Mouse (Mus musculus) forebrain, embryonic 11.5 days (tissue): ENCODE data around the gene Bnc2. TPM values are rescaled to one million over a fixed set of nuclear protein-coding genes. Genes with fewer than 3 reads are reported as not detected.

ENCODE experiments used
- ATAC-seq: fragments of 200-750 bp; cut with Nextera tagmentation; replicated peaks from 2 replicates; pipeline ENCODE4 v1.8.0; 2017; ENCODE audit warnings: moderate TSS enrichment; ENCODE audit not compliant: low FRiP score
- DNase-seq: peaks from one replicate; pipeline ENCODE4 v3.0.0-alpha.2; 2017; ENCODE audit warnings: low spot score
- H3K27ac ChIP-seq: fragments of 300-500 bp; sonication (generic); 2 replicates; pipeline ENCODE4 v1.5.1; 2014; ENCODE audit warnings: low read depth, low read length
- H3K27me3 ChIP-seq: fragments of 300-500 bp; sonication (generic); 2 replicates; pipeline ENCODE4 v1.6.1; 2014; ENCODE audit warnings: mild to moderate bottlenecking, low read length, mixed read lengths; ENCODE audit not compliant: control insufficient read depth, insufficient read depth
- H3K36me3 ChIP-seq: fragments of 300-500 bp; sonication (generic); 2 replicates; pipeline ENCODE4 v1.6.1; 2014; ENCODE audit warnings: mild to moderate bottlenecking, low read length, moderate library complexity, mixed read lengths; ENCODE audit not compliant: control insufficient read depth, insufficient read depth
- H3K4me1 ChIP-seq: fragments of 300-500 bp; sonication (generic); replicated peaks from 2 replicates; pipeline ENCODE4 v1.6.1; 2014; ENCODE audit warnings: low read length, mixed read lengths; ENCODE audit not compliant: control insufficient read depth, insufficient read depth
- H3K4me2 ChIP-seq: fragments of 300-500 bp; sonication (generic); 2 replicates; pipeline ENCODE4 v1.6.1; 2014; ENCODE audit warnings: low read depth, mild to moderate bottlenecking, low read length, moderate library complexity, mixed read lengths; ENCODE audit not compliant: severe bottlenecking
- H3K4me3 ChIP-seq: fragments of 300-500 bp; sonication (generic); 2 replicates; pipeline ENCODE4 v1.5.1; 2014; ENCODE audit warnings: low read depth, low read length
- H3K9ac ChIP-seq: fragments of 300-500 bp; sonication (generic); 2 replicates; pipeline ENCODE4 v1.6.1; 2014; ENCODE audit warnings: low read length
- H3K9me3 ChIP-seq: fragments of 300-500 bp; sonication (generic); 2 replicates; pipeline ENCODE4 v1.6.1; 2016; ENCODE audit warnings: low read length, mixed read lengths; ENCODE audit not compliant: control insufficient read depth
- WGBS: fragments of 180-500 bp; shearing (Covaris S2); extraction: QIAGEN DNeasy Blood & Tissue Kit; methylation state at CpG from one replicate; pipeline ENCODE4 v1.1.7; 2014; 5-methylcytosine and 5-hydroxymethylcytosine counted together
- polyA plus RNA-seq: library from polyadenylated mRNA; unstranded; fragments of >200 nt; fragmentation: Nextera tagmentation; extraction: Ambion mirVana; gene quantifications from 2 replicates; pipeline ENCODE4 v1.2.1, GENCODE M21; 2014

Gene Bnc2
- polyA plus RNA-seq, 1 experiment from 2014 or later = 7.5 TPM

GRCm38 (mm10) chr4:84229189-84229960 lies 445.7 kb downstream of the Bnc2 start:
- no peaks in the 10 kb centered on the region for H3K27me3 ChIP-seq
- ATAC-seq (no peak), DNase-seq (no peak)
- no peaks in the 10 kb centered on the region for H3K36me3 ChIP-seq
- H3K27ac ChIP-seq = no peak overlapping the region
- H3K9ac ChIP-seq = no peak overlapping the region
- 82% methylated on average over 10 of the region's 10 CpGs for WGBS
- no peak overlapping the region for H3K4me3 ChIP-seq
- H3K4me1 ChIP-seq = no peaks in the 10 kb centered on the region
- no peaks in the 10 kb centered on the region for H3K9me3 ChIP-seq
- no peak overlapping the region for H3K4me2 ChIP-seq

GRCm38 (mm10) chr4:84228551-84228950 lies 446.5 kb downstream of the Bnc2 start:
- DNase-seq = no peak
- H3K36me3 ChIP-seq = no peaks in the 10 kb centered on the region
- H3K4me3 ChIP-seq = no peak overlapping the region
- ATAC-seq = no peak
- H3K9me3 ChIP-seq = no peaks in the 10 kb centered on the region
- H3K27me3 ChIP-seq = no peaks in the 10 kb centered on the region
- H3K9ac ChIP-seq = no peak overlapping the region
- no peaks in the 10 kb centered on the region for H3K4me1 ChIP-seq
- WGBS = 91% methylated on average over 5 of the region's 5 CpGs
- no peak overlapping the region for H3K4me2 ChIP-seq
- no peak overlapping the region for H3K27ac ChIP-seq

Other genes with a start within 250 kb of the Bnc2 start
- 11.1 and 11.3 TPM in 2 replicates for gene Cntln, start 209.0 kb upstream of the Bnc2 start, polyA plus RNA-seq